Mouse (Mus musculus): ENCODE data around the gene Glp2r.

The Glp2r gene

GRCm38 (mm10) chr11:67771053-67771452 lies at the start of gene Glp2r:
TSS of gene Glp2r (minus strand) at chr11:67771153.
- in situ Hi-C loops (cut with MboI; ENCODE audit: unreplicated experiment in 2 of 2), result no loop called here

- in situ Hi-C loops (cut with MboI; ENCODE audit: unreplicated experiment in 2 of 2), result loop anchor here in 1 of 2 experiments (10.0 kb wide), 1 partner anchor 145 kb away; the partner anchor contains the start of genes Cfap52 and Stx8
Observed at GRCm38 (mm10) chr11:67820221-67820620, 49.3 kb upstream of the Glp2r start.

GRCm38 (mm10) chr11:67819604-67820003 lies 48.7 kb upstream of the Glp2r start:
- in situ Hi-C loops (cut with MboI; ENCODE audit: unreplicated experiment in 2 of 2), result loop anchor here (5.0 to 10.0 kb wide), 4 partner anchors 33 to 593 kb away; partner anchors contain the start of genes Cfap52 (in 1 of the 2), Stx8 (in 1 of the 2) and Usp43 (in 1 of the 2)

GRCm38 (mm10) chr11:67811535-67811934 lies 40.6 kb upstream of the Glp2r start:
- in situ Hi-C loops (cut with MboI; ENCODE audit: unreplicated experiment in 2 of 2), result loop anchor here in 1 of 2 experiments (10.0 kb wide), 1 partner anchor 113 kb away; the partner anchor contains the start of gene Usp43

GRCm38 (mm10) chr11:67808051-67808450 lies 37.1 kb upstream of the Glp2r start:
- in situ Hi-C loops (cut with MboI; ENCODE audit: unreplicated experiment in 2 of 2), result no loop called here

- in situ Hi-C loops (cut with MboI; ENCODE audit: unreplicated experiment in 2 of 2), result no loop called here
Observed at GRCm38 (mm10) chr11:67806832-67807597, 36.1 kb upstream of the Glp2r start.

- in situ Hi-C loops (cut with MboI; ENCODE audit: unreplicated experiment in 2 of 2), result no loop called here
Observed at GRCm38 (mm10) chr11:67805538-67805937, 34.6 kb upstream of the Glp2r start.

GRCm38 (mm10) chr11:67801169-67801568 lies 30.2 kb upstream of the Glp2r start:
- in situ Hi-C loops (cut with MboI; ENCODE audit: unreplicated experiment in 2 of 2), result no loop called here

GRCm38 (mm10) chr11:67800130-67800723 lies 29.3 kb upstream of the Glp2r start:
- in situ Hi-C loops (cut with MboI; ENCODE audit: unreplicated experiment in 2 of 2), result no loop called here

- in situ Hi-C loops (cut with MboI; ENCODE audit: unreplicated experiment in 2 of 2), result no loop called here
Observed at GRCm38 (mm10) chr11:67797931-67798330, 27.0 kb upstream of the Glp2r start, which contains the start of gene Dhrs7c. TSS of gene Dhrs7c (plus strand) at chr11:67798187.

GRCm38 (mm10) chr11:67790182-67790581 lies 19.2 kb upstream of the Glp2r start:
- in situ Hi-C loops (cut with MboI; ENCODE audit: unreplicated experiment in 2 of 2), result no loop called here

- in situ Hi-C loops (cut with MboI; ENCODE audit: unreplicated experiment in 2 of 2), result no loop called here
Observed at GRCm38 (mm10) chr11:67774379-67774778, 3.4 kb upstream of the Glp2r start, which contains the start of gene Gsg1l2. TSS of gene Gsg1l2 (plus strand) at chr11:67774608.

GRCm38 (mm10) chr11:67772577-67772976 lies 1.6 kb upstream of the Glp2r start:
- in situ Hi-C loops (cut with MboI; ENCODE audit: unreplicated experiment in 2 of 2), result no loop called here

GRCm38 (mm10) chr11:67771691-67772090 lies 738 bp upstream of the Glp2r start:
- in situ Hi-C loops (cut with MboI; ENCODE audit: unreplicated experiment in 2 of 2), result no loop called here

- in situ Hi-C loops (cut with MboI; ENCODE audit: unreplicated experiment in 2 of 2), result no loop called here
Observed at GRCm38 (mm10) chr11:67757373-67758167, 13.4 kb downstream of the Glp2r start.

- in situ Hi-C loops (cut with MboI; ENCODE audit: unreplicated experiment in 2 of 2), result no loop called here
Observed at GRCm38 (mm10) chr11:67756287-67756686, 14.7 kb downstream of the Glp2r start.

GRCm38 (mm10) chr11:67741569-67741968 lies 29.4 kb downstream of the Glp2r start:
- in situ Hi-C loops (cut with MboI; ENCODE audit: unreplicated experiment in 2 of 2), result no loop called here

- in situ Hi-C loops (cut with MboI; ENCODE audit: unreplicated experiment in 2 of 2), result no loop called here
Observed at GRCm38 (mm10) chr11:67738846-67739490, 32.0 kb downstream of the Glp2r start.

GRCm38 (mm10) chr11:67738345-67738744 lies 32.6 kb downstream of the Glp2r start:
- in situ Hi-C loops (cut with MboI; ENCODE audit: unreplicated experiment in 2 of 2), result no loop called here

- in situ Hi-C loops (cut with MboI; ENCODE audit: unreplicated experiment in 2 of 2), result no loop called here
Observed at GRCm38 (mm10) chr11:67734597-67734996, 36.4 kb downstream of the Glp2r start.

All from v-Abl transformed pro-B cells (cell line).